Mouse (Mus musculus) ovary, adult 18-20 months (tissue): ENCODE data around the gene Tmem174.

Experiments
- DNase-seq: peaks from one replicate; pipeline ENCODE4 v3.0.0; 2022; ENCODE audit warnings: low spot score, mixed read lengths

Gene Tmem174

DNA sequence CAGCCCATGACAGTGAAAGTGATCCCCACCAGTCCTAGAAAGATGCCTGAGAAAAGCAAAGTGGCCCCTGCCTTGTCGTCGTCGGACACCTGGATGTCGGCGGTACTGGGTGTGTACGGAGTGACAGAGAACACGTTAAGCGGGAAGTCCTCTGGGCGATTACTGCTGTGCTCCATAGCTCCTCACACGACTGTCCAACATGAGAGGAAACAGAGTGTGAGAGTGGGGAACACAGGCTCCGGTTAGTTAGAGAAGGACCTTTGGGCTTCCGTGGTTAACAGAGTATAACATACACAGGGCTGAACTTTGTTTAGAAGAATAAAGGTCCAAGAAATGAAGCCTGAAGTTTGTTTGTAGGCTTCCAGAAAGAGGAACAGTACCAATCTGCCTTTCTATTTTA lies at the start of gene Tmem174:
Tmem174 (minus strand) TSS at position 266 of the 400 bp plus-strand sequence.
- no peak for DNase-seq

DNA sequence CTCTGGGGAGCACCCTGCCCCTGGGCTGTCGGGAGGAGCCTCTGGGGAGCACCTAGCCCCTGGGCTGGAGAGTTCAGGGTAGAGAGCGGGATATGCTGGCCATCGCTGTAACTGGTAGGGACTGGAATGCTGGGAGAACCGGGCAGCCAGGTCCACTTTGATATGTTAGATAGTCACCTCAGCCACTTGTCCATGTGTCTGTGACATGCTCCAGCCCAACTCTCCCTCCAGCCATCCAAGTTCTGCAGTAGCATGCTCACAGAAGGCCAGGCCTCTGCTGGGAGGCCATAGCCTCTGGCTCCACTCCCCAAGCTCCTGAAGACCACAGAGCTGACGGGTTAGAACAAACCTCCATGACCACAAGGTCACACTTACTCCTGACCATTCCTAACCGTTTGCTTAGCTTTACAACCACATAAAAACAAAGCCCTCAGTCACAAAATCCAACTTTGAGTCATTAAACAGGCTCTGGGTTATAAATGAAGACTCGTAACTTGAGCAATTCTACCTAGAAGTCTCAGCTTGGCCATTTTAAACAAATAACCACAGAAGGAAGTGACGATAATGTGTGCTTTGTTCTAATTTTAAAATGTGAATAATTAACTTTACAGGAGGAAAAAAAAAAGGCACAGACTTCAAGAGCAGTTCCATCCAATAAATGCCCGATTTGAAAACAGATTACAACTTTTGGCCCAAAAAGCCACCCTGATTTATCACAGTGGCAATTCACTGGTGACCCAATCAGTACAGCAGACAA lies 47.1 kb upstream of the Tmem174 start:
- DNase-seq = no peak

DNA sequence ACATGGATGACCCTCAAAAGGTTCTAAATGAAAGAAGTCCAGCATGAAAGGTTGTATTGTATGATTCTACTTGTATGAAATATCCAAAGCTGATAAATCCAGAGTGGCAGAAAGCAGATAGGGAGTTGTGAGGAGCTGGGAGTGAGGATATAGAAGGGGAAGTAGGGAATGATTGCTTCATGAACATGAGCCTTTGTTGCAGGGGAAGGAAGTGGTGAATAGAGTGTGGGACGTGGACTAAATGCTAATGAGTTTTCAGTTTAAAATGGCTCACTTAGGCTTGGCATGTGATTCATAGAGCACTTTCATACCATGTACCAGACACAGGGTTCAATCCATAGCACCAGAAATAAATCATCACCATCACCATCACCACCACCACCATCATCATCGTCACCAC lies 46.2 kb upstream of the Tmem174 start:
- DNase-seq = no peak

DNA sequence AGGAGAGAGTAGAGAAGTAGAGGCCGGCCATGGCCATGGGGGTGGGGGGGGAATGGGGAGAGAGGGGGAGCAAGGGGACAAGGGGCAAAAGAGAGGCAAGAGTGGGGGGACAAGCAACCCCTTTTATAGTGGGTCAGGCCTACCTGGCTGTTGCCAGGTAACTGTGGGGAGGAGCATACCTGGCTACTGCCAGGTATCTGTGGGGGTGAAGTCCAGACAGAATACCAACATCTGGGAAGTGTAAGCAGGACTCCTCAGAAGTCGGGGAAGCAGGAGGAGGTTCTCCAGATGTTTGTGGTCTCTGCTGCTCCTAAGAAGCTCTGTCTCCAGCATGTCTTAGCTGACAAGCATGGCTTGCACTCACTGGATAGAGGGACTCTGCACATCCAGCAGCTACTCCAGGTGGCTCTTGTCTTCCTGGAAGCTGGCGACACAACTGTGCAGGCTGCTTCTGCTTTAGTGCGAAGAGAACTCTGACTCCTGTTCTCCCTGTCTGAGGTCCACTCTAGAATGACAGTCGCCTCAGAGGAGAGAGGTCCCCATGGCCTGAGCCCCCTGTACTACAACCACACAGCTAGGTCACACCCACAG lies 43.4 kb upstream of the Tmem174 start:
- DNase-seq = no peak

DNA sequence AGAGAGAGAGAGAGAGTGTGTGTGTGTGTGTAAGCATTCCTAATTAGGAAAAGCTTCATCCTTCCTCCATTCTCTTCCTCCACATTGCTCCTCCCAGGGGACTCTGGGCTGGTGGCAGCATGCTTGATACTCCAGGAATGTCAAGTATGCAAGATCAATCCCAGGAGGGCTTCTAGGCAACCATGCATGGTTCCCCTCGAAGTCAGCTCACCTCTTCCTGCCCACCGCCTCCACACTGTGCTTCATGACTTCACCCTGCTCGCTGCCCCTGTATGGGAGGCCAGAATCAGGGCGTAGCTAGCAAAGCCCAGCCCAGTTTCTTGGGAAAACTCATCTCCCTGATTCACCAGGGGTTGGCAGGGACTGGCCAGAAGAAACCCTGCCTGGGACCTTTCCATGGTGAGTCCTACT lies 42.4 kb upstream of the Tmem174 start:
- no peak for DNase-seq

DNA sequence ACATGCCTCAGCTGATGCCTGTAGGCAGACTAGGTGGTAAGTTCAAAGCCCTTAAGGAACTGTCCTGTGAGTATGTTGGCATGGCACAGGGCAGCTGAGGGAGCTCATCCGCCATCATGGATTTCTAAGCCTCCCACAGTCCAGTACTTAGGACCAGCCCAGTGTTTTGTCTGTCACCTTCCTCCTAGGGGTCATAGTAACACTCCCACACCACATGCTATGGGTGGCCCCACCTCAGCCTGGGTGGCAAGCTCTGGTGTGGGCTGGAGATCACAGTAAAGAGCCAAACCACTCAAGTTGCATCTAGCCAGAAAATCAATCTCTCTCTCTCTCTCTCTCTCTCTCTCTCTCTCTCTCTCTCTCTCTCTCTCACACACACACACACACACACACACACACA lies 42.0 kb upstream of the Tmem174 start:
- DNase-seq = no peak

DNA sequence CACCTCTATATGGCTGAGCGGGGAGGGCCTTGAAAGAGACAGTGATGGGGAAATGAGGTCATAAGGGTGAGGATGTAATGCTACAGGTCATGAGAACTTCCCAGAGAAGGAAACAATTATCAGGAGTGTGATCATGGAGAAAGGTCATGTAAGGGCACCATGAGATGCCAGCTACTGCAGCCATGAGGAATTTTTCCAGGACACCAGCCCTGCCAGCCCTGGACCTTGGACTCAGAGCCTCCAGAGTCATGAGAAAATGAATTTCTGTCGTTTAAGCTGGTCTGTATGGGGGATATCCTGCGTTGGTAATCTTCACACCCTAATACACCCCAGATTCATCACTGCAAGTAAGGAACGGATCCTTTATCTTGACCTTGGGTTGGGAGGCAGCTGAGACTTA lies 36.7 kb upstream of the Tmem174 start:
- no peak for DNase-seq

DNA sequence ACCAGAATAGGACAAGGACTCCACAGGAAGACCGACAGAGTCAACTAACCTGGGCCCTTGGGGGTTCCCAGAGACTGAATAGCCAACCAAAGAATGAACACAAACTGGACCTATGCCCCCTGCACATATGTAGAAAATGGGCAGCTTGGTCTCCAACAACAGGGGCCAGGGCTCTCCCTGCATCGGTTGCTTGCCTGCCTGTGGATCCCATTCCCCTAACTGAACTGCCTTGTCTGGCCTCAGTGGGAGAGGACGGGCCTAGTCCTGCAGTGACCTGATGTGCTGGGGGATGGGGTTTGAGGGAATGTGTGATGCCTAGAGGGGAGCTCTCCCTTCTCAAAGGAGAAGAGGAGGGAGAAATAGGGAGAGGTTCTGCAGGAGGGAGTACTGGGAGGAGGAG lies 32.1 kb upstream of the Tmem174 start:
- DNase-seq = no peak

DNA sequence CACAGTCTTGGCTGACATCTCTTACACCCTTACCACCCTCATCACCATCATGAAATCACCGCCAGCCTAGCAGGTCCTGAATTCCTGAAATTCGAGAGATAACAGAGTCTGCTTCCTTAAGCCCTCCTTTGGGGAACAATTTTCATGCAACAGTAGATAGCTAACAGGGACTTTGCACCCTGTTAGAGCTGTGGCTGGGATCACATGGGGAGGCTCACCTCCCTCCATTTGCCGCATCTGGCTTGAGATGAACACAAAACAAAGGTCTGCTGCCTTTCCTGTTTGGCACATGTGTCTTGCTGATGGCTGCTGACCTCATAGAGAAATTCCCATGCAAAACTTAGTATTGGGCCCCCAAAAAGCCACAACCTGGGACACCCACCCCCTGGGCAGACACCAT lies 30.1 kb upstream of the Tmem174 start:
- no peak for DNase-seq

DNA sequence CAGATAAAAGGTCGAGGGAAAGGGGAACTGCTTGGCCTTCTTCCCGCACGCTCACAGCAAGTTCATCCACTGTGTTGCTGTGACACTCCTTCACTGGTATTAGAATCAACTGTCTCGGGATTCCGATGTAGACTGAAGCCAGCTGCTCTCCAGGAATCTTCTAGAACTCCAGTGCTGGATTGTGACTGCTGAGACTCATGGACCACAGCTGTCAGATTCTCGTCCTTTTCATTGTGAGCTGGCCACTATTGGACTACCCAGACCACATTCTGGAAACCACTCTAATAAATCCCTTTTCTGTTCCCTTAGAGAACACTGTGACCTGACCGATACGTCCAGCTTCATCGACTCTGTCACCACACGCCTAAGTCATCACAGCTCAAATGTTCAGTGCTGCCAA lies 28.0 kb upstream of the Tmem174 start:
- DNase-seq = no peak

DNA sequence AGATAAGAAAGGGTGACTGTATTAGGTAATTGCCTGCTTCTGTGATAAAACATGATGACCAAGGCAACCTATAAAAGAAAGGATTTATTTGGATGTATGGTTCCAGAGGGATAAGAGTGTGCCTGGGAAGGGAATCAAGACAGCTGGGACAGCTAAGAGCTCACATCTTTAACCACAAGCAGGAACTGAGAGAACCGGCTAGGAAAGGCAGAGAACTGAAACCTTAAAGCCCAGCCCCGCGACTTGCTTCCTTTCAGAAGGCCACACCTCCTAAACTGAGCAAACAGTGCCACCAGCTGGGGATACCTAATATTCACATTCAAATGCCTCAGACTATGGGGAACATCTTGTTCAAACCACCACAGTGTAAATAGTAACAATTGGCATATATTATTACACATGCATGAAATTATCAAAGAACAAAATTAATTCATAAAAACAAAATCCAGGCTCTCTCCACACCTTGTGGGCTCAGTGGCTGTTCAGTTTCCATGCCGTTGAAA lies 25.0 kb upstream of the Tmem174 start:
- no peak for DNase-seq

DNA sequence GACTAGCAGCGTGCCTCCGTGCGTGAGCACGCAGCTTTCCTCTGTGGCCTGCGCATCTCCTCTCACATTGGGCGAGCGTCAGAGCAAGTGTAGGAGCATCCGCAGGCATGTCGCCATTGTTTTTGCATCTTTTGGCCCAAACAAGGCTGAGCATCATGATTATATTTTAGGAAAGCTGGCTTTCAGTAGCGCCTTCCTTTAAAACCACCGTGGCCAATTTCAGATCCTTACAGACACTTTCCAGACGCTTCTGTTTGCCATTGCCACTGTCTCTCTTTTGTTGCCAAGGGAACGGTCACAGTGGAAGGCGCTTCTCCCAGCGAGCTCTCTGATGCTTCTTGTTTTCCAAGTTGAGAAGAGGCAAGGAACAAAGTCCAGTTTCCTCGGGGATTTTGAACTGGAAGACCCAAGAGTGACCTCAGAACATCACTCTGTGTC lies 18.8 kb upstream of the Tmem174 start:
- no peak for DNase-seq

DNA sequence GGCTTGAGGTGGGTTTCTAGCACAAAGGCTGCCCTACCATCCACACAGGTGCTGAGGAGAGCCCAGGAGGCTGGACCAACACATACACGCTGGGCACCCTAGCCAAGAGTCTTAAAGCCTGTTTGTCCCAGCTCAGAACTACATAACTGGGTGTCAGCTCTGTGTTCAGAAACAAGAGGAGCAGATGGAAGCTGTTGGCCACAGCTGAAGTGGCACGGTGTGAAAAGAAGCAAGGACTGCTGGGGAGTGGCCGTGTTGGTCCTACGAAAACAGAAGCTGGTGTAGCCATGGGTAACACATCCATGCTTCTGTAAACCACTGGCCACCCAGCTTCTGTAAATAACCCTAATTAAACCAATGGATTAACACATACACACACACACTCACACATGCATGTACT lies 18.1 kb upstream of the Tmem174 start:
- no peak for DNase-seq

DNA sequence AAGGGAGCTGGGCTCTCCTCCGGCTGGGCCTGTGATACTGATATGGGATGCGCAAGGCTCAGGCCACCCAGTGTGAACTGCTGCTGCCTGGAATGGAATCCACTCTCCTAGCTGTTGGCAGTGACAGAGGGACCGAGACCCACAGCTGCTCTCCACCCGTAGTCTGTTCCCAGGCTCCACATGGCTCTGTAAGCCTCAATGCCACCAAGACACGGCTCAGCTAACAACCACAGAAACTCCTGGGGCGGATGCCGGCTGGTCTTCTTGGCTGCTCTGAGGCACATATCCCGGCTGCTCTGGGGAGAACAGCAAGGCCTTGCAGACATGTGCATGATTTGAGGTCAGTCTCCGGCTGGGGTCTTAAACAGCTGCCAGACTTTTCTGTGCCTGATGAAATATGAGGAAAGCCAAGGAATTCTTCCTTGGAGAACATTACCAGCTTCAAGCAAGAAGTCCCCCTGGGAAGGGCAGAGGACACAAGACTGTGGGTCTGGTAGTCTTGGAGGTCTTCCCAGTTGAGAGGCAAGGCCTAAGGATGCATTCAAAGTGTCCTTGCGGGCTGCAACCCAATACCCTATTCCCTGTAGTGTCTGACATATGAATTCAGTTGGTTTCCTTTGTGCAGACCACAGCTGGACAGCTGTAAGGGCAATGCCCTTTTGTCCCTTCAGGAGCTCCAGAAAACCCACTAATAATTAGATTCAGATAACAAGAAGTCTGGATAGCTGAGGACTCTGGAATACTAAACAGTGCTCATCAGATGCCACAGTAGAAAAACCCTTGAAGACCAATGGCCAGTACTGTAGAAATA lies 17.1 kb upstream of the Tmem174 start:
- DNase-seq = no peak

DNA sequence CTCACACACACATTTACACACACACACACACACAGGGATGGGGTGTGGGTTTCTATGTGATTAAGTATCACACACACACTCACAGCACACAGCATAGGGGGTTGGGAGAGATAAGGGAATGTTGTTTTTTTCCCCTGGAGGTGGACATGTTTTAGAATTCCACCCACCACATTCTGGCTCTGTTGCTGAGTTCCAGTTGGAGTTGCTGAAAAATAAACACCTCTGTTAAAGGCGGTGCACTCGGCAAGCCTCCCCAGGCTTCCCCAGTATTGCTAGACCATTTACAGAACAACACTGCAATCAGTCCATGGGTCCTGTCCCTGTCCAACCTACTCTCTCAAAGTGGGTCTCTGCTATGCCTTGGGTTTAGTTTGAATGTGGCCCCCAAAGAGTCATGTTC lies 15.0 kb upstream of the Tmem174 start:
- no peak for DNase-seq

DNA sequence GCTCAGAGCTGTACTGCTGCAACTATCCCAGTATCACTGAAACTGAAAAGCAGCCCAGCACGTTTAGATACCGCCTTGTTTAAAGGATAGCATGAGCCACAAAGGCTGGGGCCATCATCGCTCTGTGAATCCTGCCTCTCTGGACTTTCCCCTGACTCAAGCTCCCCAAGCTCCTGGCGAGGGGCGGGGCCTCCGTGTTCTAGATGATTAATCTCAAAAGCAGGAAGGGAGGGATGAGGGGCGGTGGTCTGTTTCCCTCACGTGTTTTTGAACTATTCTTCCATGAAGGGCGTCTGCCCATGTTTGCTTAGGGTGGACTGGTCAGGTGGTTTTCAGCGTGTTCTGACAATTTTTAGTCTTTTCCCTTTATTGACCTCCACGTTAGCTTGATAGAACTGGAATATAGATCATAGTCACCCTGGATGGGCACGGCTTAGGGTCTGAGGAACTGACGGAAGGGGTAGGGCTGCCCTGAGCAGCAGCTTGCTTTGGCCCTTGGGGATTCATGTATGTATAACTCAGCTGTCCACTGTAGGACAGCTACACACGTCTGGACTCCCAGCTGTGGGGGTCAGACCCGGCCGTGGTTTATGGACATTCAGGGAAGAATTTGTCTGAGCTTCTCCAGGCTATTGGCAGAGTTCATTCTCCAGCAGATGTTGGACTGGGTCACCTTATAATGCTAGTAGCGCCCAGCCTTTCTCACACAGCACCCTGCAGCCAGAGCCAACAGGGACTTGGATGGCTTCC lies 14.2 kb upstream of the Tmem174 start:
- DNase-seq = no peak

DNA sequence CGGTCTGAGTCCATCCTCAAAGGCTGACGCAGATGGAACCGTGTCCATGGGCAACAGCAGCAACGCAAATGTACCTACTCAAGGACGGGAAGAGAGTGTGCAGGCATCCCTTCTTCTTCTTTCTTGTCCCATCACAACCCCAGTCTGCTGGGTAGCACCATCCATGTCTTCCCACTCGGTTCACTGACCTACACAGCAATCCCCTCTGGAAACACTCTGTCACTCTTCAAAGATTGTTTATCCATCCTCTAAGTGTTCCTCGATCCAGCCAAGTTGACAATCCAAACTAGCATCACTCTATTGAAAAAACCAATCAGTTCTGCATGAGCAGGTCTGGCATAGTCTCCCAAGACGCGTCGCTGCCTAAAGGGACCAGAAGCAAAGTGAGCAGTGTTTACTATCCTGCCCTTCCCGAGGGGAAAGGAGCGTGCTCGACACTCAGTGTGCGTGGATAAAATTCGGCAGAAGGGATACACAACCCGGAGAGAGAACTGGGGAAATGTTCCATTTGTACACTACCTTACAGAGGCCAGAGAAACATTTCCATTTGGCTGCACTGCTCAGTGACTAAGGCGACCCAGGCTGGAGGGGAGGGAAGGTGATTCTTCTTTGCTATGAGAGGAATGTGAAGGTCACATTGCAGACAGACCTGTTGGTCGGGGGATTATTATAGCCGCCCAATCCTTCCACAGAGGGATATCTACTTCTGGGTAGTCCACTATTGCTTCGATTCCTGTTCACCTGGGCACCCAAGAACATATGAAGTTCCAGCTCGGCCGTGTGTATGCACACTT lies 10.8 kb upstream of the Tmem174 start:
- DNase-seq = no peak

DNA sequence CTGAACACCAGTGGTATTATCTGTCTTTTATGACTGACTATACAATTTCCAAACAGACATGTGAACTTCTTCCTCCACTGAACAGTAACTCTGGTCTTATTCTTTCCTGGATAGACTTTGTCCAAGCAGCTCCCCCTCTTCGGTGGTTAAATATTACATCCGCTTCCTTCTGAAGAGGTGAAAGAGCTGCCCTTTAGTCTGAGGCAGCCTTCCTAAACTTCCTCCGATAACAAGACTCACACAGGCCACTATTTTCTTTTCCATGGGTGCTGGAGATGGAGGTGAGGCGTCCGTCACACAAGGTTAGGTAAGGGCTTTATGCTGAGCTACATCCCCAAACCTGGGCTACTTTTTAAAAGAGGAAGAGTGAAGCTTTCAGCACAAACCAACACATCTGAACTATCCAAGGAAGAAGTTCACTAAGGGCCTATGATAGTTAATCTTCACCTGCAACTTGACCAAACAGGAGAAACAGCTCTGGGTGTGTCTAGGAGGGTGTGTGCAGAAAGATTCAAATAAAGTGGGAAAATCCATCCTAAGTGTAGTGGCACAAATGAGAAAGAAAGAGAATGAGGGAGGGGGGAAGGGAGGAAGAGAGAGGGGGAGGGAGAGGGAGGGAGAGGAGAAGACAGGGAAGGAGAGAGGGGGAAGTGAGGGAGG lies 1.4 kb upstream of the Tmem174 start:
- DNase-seq = no peak

DNA sequence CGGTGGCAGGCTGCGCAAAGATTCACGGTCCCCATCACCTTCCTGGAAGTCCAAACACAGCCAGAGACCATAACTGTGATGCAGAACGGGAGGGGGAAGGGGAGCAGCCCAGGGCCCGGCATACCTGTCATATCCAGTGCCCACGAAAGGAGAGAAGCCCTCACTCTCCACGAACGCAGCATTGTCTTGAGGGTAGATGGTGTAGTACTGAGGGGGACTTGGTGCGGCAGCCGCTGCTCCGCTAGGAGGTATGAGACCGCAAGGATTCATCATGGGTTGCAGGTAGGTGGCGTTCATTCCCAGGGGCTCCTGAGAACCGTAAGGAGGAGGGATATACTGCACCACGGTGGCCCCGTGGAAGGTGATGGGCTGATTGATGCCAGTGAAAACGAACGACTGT lies 639 bp downstream of the Tmem174 start:
- no peak for DNase-seq

DNA sequence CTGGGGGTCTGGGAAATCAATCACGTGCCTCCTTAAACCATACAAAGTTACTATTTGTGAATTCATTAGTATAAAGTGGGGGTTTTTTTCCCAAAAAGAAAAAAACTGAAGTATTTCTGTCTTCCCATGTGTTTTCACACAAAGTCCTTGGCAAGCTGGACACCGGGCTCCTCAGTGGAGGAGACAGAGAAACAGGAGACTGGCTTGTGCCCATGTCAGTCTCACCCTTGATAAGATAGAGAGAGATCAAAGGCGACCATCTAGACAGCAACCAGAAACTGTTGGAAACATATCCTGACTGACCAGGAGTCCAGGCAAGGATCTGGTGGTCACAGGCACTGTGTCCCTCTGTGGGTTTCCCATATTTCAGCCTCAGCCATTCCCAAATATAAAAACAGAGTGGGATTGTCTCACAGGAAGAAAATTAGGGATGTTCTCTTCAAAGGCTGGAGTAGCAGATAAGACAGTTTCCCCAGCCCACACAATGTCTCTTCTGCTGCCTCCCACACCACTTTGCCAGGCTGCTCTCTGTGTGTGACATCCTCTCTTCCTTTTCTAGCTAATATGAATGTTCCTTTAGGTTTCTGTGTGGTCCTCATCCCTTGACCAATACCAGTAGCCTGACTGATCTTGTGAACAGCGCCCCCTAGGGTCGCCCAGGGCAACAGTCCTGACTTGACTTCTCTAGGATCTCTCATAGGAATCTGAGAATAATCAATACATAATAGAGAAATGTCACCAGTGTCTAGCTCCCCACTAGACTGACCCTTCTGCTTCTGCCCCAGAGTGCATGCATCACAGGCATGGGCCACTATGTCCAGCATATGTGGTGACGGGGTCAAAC lies 3.3 kb downstream of the Tmem174 start:
- DNase-seq = peak; percentile 69
